Mouse (Mus musculus) myocyte (in vitro differentiated cells): ENCODE results near the gene Olfr312. TPM values are rescaled to one million over a fixed set of nuclear protein-coding genes. Genes with fewer than 3 reads are reported as not detected.
"Not testable (repeated sequence)": the region's sequence is repeated elsewhere in the genome, so short reads cannot be mapped to it uniquely, and the experiment has no call there.

Experiments used
- H3K27me3 ChIP-seq: one replicate; pipeline ENCODE4 v1.6.1; 2011; ENCODE audit not compliant: control insufficient read depth, insufficient read depth, insufficient read length
- H3K36me3 ChIP-seq: one replicate; pipeline ENCODE4 v1.6.1; 2011; ENCODE audit not compliant: control insufficient read depth, insufficient read depth
- H3K4me2 ChIP-seq: one replicate; pipeline ENCODE4 v1.6.1; 2011; ENCODE audit warnings: low read depth, control low read depth
- H3K4me3 ChIP-seq: one replicate; pipeline ENCODE4 v1.5.1; 2011; ENCODE audit warnings: mild to moderate bottlenecking, control low read depth, moderate library complexity
- H3K79me2 ChIP-seq: one replicate; pipeline ENCODE4 v1.6.1; 2011; ENCODE audit not compliant: control insufficient read depth, insufficient read depth
- H3ac ChIP-seq: one replicate; pipeline ENCODE4 v1.6.1; 2011; ENCODE audit not compliant: control insufficient read depth, insufficient read length
- CEBPB ChIP-seq: IDR thresholded peaks from 2 replicates; pipeline ENCODE4 v1.6.1; 2011; ENCODE audit warnings: mild to moderate bottlenecking, moderate library complexity; ENCODE audit not compliant: poor library complexity, insufficient read depth, severe bottlenecking
- E2F4 ChIP-seq: IDR thresholded peaks from one replicate; pipeline ENCODE4 v1.6.1; 2011; ENCODE audit warnings: mild to moderate bottlenecking, control low read depth, moderate library complexity; ENCODE audit not compliant: insufficient read depth
- MAX ChIP-seq: IDR thresholded peaks from one replicate; pipeline ENCODE4 v1.6.1; 2011; ENCODE audit warnings: low read depth, mild to moderate bottlenecking, control low read depth
- MYOD1 ChIP-seq, 3 experiments: IDR thresholded peaks; one replicate each; pipeline ENCODE4 v1.6.1; 2011; ENCODE audit warnings: control low read depth in 2 of 3, low read depth in 2 of 3, mild to moderate bottlenecking in 2 of 3, moderate library complexity in 1 of 3; ENCODE audit not compliant: insufficient read length in 2 of 3, control insufficient read depth in 1 of 3
- MYOG ChIP-seq, 3 experiments: IDR thresholded peaks; one replicate each; pipeline ENCODE4 v1.6.1; 2011; ENCODE audit warnings: control low read depth in 2 of 3, low read depth in 2 of 3, mild to moderate bottlenecking in 2 of 3; ENCODE audit not compliant: insufficient read length in 2 of 3, control insufficient read depth in 1 of 3, insufficient read depth in 1 of 3
- POLR2A ChIP-seq: IDR thresholded peaks from one replicate; pipeline ENCODE4 v1.6.1; 2011; ENCODE audit warnings: low read depth, mild to moderate bottlenecking, control low read depth, moderate library complexity; ENCODE audit not compliant: insufficient read length
- POLR2AphosphoS2 ChIP-seq: IDR thresholded peaks from one replicate; pipeline ENCODE4 v1.6.1; 2011; ENCODE audit warnings: low read depth, control low read depth; ENCODE audit not compliant: insufficient read length
- REST ChIP-seq: IDR thresholded peaks from one replicate; pipeline ENCODE4 v1.6.1; 2011; ENCODE audit warnings: mild to moderate bottlenecking, control low read depth, moderate library complexity; ENCODE audit not compliant: insufficient read depth, insufficient read length
- SRF ChIP-seq: IDR thresholded peaks from one replicate; pipeline ENCODE4 v1.6.1; 2011; ENCODE audit warnings: low read depth; ENCODE audit not compliant: control insufficient read depth, insufficient read length
- TCF12 ChIP-seq: IDR thresholded peaks from one replicate; pipeline ENCODE4 v1.6.1; 2011; ENCODE audit warnings: mild to moderate bottlenecking, control low read depth; ENCODE audit not compliant: poor library complexity, insufficient read depth, severe bottlenecking
- TCF3 ChIP-seq: IDR thresholded peaks from one replicate; pipeline ENCODE4 v1.6.1; 2011; ENCODE audit warnings: low read depth, control low read depth; ENCODE audit not compliant: insufficient read length
- USF1 ChIP-seq: IDR thresholded peaks from one replicate; pipeline ENCODE4 v1.6.1; 2011; ENCODE audit warnings: low read depth, mild to moderate bottlenecking, control low read depth, moderate library complexity
- polyA plus RNA-seq: library from polyadenylated mRNA; unstranded; fragments of >200 nt; fragmentation: generic; extraction: Trizol; gene quantifications from one replicate; pipeline ENCODE4 v1.2.1, GENCODE M21; 2012; ENCODE audit warnings: missing spikeins

The Olfr312 gene
- polyA plus RNA-seq, 1 experiment: not detected

DNA sequence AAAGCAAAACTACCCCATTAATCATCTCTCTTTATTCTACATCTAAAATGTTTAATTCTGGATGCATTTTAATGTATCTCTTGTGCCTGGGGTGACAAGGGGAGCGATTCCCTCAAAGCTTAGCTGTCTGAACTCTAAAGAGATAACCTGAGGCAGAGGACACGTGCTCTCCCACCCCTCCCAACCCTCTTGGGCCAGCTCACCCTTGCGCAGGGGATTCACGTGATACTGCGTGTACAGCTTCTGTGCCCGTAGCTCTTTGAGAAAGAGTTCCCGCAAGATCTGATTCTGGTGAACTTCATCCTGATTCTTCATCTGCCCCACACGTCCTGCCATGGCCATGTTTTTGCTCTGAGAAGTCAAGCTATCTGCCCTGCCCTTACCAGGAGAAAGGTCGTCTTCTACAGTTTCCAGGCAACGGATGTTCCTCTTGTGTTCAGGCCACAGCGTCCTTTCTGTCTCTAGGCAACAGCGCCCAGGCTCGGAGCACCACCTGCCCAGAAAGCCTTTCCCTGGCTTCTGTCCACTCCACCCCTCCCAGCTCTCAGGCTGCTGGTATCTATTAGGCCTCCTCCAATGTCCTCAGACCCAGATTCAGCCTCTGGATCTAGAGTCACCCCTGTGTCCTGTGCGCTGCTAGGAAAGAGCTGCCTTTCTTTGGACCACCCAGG, 27.3 kb upstream of the Olfr312 start, which contains the start of gene Fam183b:
TSS of gene Fam183b (minus strand) at position 403 of the 671 bp plus-strand sequence.
- H3K79me2 ChIP-seq: no peaks in the 10 kb centered on the region
- no peak within 1 kb of the TSS for H3ac ChIP-seq
- no peaks in the 10 kb centered on the region for H3K36me3 ChIP-seq
- TF ChIP-seq POLR2A (no peak), MAX (no peak), MYOD1 (IDR thresholded peaks at IDR 0.05; ENCODE audit: control insufficient read depth in 1 of 3, insufficient read length in 2 of 3, low read depth in 2 of 3) (no peak), CEBPB (no peak), SRF (no peak), POLR2AphosphoS2 (no peak), E2F4 (no peak), MYOG (IDR thresholded peaks at IDR 0.05; ENCODE audit: control insufficient read depth in 1 of 3, insufficient read depth in 1 of 3, insufficient read length in 2 of 3, low read depth in 2 of 3) (no peak), REST (no peak), USF1 (no peak), TCF12 (no peak), TCF3 (no peak)
- peaks cover 5% of the 10 kb centered on the region for H3K27me3 ChIP-seq
- H3K4me2 ChIP-seq: no peak within 1 kb of the TSS
- no peak within 1 kb of the TSS for H3K4me3 ChIP-seq

DNA sequence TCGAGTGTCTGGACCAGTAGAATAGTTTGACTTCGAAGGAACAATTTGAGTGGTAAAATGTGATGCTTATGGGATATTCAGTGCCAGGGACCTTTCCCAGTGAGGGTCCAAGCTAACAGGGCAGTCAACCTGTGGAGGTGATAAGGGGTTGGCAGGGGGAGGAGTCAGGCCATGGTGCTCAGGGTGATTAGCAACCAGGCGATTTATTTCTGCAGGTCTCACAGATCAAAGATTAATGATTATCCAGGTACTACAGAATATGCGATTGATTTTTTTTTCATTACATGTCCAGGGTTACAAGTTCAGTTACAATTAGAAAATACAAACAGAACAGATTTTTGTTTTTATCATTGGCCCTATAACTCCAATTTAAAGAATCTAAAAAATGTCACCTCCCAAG, 25.2 kb upstream of the Olfr312 start:
- H3ac ChIP-seq: no peak overlapping the region
- H3K27me3 ChIP-seq: peaks cover 5% of the 10 kb centered on the region
- H3K79me2 ChIP-seq: no peaks in the 10 kb centered on the region
- no peak overlapping the region for H3K4me3 ChIP-seq
- H3K4me2 ChIP-seq: no peak overlapping the region
- no peaks in the 10 kb centered on the region for H3K36me3 ChIP-seq
- no peak for TF ChIP-seq POLR2A
- no peak for TF ChIP-seq POLR2AphosphoS2
- TF ChIP-seq E2F4: no peak
- TF ChIP-seq REST: no peak
- no peak for TF ChIP-seq TCF12
- TF ChIP-seq USF1: no peak
- no peak for TF ChIP-seq CEBPB
- TF ChIP-seq MYOG (IDR thresholded peaks at IDR 0.05; ENCODE audit: control insufficient read depth in 1 of 3, insufficient read depth in 1 of 3, insufficient read length in 2 of 3, low read depth in 2 of 3): no peak
- TF ChIP-seq MYOD1 (IDR thresholded peaks at IDR 0.05; ENCODE audit: control insufficient read depth in 1 of 3, insufficient read length in 2 of 3, low read depth in 2 of 3): no peak
- no peak for TF ChIP-seq SRF

DNA sequence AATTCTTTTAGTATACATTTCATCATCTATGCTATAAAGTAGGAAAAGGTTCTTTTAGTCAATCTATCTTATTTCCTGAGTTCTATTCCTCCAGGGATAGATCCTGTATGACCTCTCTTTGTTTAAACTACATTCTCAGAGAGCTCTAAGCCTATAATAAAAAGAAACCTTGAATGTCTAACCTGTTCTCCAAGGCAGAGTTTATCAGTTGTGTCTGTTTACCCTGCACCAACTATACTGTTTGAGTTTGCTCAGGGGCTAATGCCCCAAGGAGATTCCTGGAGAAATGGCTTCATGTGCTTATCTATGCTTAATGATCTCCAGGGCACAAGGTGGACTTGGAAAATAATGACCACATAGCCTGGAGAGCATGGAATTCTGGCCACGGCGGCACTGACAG, 24.6 kb upstream of the Olfr312 start:
- TF ChIP-seq SRF: no peak
- no peak for TF ChIP-seq CEBPB
- no peak for TF ChIP-seq POLR2A
- no peak for TF ChIP-seq TCF12
- TF ChIP-seq TCF3: no peak
- TF ChIP-seq REST: no peak
- TF ChIP-seq USF1: no peak
- no peak for TF ChIP-seq E2F4
- TF ChIP-seq POLR2AphosphoS2: no peak
- no peak for TF ChIP-seq MAX
- TF ChIP-seq MYOG (IDR thresholded peaks at IDR 0.05; ENCODE audit: control insufficient read depth in 1 of 3, insufficient read depth in 1 of 3, insufficient read length in 2 of 3, low read depth in 2 of 3): no peak
- no peak for TF ChIP-seq MYOD1 (IDR thresholded peaks at IDR 0.05; ENCODE audit: control insufficient read depth in 1 of 3, insufficient read length in 2 of 3, low read depth in 2 of 3)
- peaks cover 5% of the 10 kb centered on the region for H3K27me3 ChIP-seq
- H3K79me2 ChIP-seq: no peaks in the 10 kb centered on the region
- H3K4me3 ChIP-seq: no peak overlapping the region
- H3K36me3 ChIP-seq: no peaks in the 10 kb centered on the region
- H3K4me2 ChIP-seq: no peak overlapping the region
- H3ac ChIP-seq: no peak overlapping the region

DNA sequence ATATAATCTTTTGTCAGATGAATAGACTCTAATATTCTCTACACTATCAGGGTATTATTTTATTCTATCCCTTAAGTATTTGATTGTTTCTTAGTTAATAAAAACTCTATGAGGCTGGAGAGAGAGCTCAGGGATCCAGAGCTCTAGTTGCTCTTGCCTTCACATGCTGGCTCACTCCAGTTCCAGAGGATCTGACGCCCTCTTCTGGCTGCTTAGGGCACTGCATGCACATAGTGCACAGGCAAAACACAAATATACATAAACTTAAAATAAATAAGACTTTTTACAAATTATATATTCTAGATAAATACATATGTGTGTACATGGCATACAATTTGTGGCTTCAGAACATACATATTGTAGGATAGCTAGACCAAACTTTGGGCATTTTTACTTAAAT, 17.0 kb upstream of the Olfr312 start:
- H3K79me2 ChIP-seq: no peaks in the 10 kb centered on the region
- no peaks in the 10 kb centered on the region for H3K36me3 ChIP-seq
- H3K4me3 ChIP-seq: no peak overlapping the region
- H3ac ChIP-seq: no peak overlapping the region
- H3K4me2 ChIP-seq: no peak overlapping the region
- no peaks in the 10 kb centered on the region for H3K27me3 ChIP-seq
- no peak for TF ChIP-seq POLR2A
- TF ChIP-seq POLR2AphosphoS2: no peak
- TF ChIP-seq MAX: no peak
- no peak for TF ChIP-seq REST
- TF ChIP-seq CEBPB: no peak
- TF ChIP-seq E2F4: no peak
- TF ChIP-seq MYOD1 (IDR thresholded peaks at IDR 0.05; ENCODE audit: control insufficient read depth in 1 of 3, insufficient read length in 2 of 3, low read depth in 2 of 3): no peak
- no peak for TF ChIP-seq TCF12
- no peak for TF ChIP-seq MYOG (IDR thresholded peaks at IDR 0.05; ENCODE audit: control insufficient read depth in 1 of 3, insufficient read depth in 1 of 3, insufficient read length in 2 of 3, low read depth in 2 of 3)
- TF ChIP-seq USF1: no peak
- TF ChIP-seq TCF3: no peak
- no peak for TF ChIP-seq SRF

DNA sequence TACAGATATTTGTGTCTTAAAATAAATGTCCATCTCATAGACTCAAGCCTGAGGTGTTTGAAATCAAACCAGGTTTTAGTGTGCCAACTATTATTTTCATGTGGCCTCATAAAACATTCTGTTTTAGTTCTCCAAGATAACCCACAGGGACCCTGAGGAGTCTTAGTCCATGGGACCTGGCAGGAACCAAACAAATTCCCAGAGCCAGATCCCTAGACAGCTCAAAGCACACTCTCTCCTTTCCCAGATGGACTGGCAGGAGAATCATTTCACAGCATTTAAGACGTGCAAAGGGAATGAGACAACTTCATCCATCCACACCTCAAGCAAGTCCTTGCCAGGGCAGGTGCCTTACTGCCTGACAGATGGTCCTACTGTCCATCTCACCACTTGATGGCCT, 14.3 kb upstream of the Olfr312 start, which contains the start of gene Olfr313:
TSS of gene Olfr313 (plus strand) at position 301 of the 400 bp plus-strand sequence.
- not testable (repeated sequence) for H3K36me3 ChIP-seq, H3K27me3 ChIP-seq, H3K4me3 ChIP-seq, H3K79me2 ChIP-seq, H3ac ChIP-seq, H3K4me2 ChIP-seq
